Mouse (Mus musculus) erythroblast, adult 5-6 weeks (primary cell): ENCODE results near the gene Aagab. TPM values are rescaled to one million over a fixed set of nuclear protein-coding genes. Genes with fewer than 3 reads are reported as not detected.

Source experiments
- ATAC-seq: replicated peaks from 2 replicates; pipeline ENCODE4 v1.8.0; 2016; ENCODE audit warnings: moderate number of reproducible peaks, mild to moderate bottlenecking, moderate TSS enrichment, inconsistent platforms; ENCODE audit not compliant: poor library complexity, low FRiP score, severe bottlenecking
- total RNA-seq, 2 experiments: library from RNA; stranded (forward) in 1 of 2; stranded (reverse) in 1 of 2; fragments of 150-400 nt in 1 of 2; fragments of 200-764, 138-1000 nt in 1 of 2; gene quantifications; 2 replicates each; pipeline versions ENCODE4 v1.2.3 to v1.2.4; 2015 to 2017; ENCODE audit warnings: low replicate concordance in 2 of 2

Aagab gene
- total RNA-seq, 2 experiments from 2014 or later = 9.9 to 15.9 TPM

DNA sequence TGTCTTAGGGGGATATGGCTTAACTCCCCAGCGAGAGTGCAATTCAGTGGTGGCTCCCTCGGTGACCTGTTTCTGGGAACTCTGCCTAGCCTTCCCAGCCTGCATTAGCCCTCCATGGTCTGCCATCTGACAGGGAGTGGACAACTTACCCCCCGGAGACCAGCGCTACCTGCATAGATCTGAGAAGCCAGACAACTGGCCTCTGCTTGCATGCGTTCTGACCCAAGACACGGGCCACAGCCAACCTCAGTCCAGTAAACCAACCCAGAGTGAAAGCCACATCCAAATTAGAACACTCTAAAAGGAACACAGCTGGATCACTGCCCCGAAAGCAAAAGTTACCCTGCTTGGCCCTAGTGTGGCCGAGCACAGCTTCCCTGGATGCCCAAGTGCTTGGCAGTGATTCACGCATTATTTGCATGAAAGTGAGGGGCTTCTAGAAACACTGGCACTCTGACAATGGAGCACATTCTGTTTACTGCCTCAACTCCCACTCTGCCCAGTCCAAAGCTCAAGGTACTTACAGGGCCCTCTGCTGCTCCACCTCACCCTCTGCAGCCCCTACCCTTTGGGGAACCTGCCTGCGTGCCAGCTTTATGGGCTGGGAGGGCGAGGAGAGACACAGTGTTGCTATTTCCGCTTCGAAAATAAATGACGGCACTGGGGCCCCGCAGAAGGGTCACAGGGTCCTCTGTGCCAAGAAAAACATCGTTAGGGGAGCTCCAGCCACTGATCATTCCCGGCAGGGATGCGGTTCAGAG, 64.3 kb downstream of the Aagab start:
- ATAC-seq = no peak

DNA sequence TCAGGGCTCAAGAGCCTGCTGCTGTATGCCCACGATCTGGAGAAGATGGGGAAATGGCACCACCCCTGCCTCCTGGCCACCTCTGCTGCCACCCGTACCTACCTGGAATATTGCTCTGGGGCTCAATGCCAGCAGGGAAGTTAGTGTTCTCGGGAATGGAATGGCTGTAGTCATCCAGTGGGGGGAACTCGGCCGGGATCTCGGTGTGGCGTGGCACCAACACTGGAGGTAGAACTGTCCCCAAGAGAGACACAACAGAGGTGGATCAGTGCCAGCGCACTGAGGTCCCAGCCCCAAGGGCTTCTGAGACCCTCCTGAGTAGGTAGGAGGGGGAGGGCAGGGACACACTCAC, 64.9 kb downstream of the Aagab start:
- ATAC-seq = no peak

DNA sequence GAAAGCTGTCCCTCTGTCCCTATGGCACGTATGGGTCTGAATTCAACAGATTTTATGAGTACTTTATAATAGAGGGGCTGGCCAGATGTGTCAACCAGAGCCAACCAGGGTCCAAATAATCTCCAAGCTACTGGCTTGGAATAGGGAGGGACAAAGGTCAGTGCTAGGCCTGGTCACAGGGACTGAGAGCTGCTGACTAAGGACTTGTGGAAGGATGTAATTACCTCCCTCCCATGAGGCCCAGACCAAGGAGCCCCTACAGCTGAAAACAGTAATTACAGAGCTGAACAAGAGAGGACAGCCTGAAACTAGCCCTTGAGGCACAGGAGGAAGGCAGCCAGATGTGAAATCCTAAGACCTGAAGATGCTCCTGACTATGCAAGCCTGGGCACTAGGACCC, 66.2 kb downstream of the Aagab start:
- ATAC-seq = no peak

DNA sequence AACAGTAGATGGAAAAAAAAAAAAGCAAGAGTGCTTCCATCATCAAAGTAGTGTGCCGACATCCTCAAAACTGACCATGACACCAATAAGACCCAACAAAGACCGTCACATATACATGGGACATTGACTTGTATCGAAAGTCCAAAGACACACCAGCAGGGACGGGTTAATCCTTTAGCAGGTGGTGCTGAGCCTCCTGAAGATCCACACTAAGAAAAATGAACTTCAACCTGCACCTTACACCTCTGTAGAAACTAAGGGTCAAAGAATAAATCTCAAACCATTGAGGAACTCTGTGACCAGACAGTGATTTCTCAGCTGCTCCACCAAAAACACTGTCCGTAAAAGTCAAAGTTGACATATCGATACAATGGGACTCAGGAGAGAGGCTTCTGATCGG, 67.4 kb downstream of the Aagab start:
- no peak for ATAC-seq

DNA sequence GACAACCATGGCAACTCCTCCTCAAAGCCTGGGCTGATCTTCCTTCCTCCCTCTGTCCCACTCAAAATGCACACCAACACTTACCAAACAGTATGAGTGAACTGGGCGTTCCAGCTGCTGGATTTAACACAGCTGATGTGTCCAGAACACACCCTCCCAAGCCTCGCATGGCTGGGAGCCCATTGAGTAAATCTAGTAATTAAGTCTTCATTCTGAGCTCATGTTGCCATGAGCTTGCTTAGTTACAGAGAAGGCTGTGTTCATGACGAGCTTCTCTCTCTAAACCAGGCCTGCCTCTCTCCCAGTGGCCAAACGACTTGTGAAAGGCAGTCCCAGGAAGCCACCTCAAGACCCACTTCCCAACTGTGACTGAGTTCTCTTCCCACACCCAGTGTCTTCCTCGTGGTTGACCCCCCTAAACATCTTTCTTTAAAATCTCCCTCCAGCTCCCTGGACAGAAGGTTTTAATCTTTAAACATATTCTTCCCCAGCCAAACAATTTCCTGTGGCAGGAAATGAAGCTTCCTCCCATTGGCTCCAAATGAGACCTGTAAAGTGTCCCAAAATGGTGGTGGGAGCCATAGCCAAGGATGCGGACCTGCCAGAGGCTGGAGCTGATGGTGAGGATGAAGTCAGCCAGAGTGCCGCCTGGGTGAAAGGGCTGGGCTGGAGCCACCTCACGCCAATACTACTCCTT, 70.5 kb downstream of the Aagab start:
- ATAC-seq = no peak

DNA sequence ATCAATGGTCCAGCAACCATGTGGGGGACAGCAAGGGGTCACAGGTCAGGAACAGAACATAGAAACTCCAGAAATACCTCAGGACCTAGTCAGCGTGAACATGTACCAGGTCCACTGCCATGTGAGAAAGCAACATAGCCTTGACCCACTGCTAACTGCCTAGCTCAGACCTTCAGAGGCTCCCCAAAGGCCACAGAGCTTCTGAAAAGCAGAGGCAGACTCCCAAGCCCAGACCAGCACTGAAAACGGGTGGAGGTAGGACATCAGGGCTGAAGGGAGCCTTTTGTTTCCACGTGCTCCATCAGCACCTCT, 71.0 kb downstream of the Aagab start:
- no peak for ATAC-seq

DNA sequence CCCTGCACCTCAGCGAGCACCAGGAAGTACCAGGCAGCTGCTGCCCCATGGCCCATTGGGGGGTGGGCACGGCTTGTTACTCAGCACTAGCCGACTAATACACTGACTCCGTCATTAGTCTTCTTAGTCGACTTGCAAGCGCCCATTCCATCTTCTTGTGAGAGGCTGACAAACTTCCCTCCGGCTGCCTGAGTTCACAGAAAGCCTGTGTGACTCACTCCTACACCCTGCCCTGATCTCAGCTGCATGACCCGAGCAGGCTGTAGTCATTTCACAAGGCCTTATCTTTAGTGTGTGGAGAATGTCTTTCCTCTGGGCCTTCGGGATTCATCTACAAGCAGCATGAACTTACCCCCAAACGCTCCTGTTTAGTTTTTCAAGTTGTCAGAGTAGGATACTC, 72.2 kb downstream of the Aagab start:
- no peak for ATAC-seq

DNA sequence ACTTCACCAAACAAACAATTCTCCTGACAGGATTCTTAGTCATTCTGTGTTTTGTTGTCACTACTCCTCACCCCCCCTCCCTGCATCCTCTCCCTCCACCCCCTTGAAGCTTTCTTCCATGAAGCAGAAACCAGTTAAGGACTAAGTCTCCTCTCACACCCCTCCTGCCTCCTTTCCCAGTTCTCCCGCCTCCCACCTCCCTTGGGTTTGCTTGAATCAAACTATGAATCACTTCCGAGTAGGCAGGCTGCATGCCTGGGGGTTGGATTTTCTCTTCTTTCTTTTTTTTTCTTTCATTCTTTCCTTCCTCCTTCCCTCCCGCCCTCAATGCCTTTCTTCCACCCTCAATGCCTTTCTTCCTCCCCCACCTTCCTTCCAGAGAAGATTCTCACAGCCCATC, 75.2 kb downstream of the Aagab start:
- no peak for ATAC-seq

DNA sequence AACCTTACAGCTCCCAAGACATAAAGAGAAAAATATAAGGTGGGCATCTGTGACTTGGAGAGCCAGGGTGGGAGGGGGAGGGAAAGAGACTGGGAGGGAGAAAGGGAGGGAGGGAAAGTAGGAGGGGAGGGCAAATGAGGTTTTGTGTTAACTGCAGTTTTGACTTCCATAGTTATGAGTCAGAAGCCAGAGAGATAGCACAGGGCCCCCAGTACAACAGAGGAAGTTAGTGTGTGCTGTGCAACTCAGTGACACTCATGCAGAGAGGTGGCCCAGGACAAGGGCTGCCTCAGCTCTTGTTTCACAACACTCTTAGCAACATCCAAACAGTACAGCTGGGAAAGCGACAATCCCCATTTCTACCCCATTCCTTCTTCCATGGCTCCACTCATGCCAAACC, 75.6 kb downstream of the Aagab start:
- no peak for ATAC-seq

DNA sequence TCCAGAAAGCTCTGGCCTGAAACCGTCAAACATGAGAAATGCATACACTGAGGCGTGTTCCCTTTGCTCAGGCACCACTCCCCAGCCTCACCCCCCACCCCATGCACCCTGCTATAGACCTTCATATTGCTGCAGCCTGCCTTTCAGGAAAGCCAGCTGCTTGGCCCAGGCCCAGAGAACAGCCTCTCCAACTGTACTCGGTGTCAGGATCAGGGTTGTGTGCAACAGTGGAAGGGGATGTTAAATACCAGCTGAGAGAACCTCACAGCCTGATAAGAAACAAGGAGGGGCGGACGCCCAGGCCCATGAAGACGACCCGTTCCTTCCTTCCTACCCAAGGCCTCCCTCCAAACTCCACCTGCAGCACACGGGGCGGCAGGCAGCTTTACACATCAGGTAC, 79.8 kb downstream of the Aagab start:
- ATAC-seq = no peak

DNA sequence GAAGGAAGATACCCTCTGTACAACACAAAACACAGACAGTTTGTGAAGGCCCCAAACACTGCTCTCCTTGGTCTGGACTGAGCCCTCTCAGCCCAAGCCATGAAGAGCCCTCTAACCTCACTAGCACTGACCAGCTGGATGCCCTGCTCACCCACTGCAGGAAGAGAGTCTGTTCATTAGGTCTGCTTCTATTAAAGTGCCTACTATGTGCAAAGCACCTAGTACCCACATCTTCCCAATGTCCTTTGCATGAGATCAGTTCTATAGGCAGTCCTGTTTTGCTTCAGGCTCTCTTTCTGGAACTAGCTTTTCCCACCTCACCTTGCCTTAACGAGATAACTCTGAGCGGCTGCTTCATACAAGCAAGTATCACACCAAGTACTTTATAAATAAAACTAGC, 80.5 kb downstream of the Aagab start:
- no peak for ATAC-seq

DNA sequence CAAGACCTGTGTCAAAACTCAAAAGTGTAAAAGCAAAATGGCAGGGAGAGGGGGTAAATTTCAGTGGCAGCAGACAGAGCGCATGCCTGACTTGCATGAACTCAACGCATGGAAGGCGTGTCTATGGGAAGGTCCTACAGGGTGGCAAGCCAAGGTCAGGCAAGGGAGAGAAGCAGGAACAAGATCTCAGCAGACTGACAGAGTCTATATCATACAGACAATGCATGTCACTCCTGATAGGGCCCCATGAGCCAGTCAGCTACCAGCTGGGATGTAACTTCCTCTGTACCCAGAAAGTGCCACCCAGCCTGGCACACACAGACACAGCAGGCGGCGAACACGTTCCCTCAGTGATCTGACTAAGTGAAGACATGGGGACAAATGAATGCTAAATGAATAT, 81.8 kb downstream of the Aagab start:
- ATAC-seq = no peak

DNA sequence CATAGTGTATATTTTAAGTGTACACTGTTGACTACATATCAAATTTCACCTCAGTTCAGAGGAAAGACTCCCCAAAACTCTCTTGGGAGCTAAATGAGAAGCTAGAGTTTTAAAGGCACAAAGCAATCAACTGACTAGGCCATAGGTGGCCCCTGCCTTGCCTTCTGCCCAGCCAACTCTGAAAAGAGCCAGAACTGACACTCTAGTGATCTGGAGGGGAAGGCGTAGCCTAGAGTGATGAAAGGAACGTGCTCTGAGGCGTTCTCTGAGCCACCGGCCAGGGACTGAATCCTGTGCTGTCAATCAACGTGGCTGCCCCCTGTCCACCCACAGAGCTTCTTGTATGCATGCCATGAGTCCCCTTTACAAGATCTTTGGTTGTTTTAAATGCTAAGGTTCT, 82.9 kb downstream of the Aagab start:
- ATAC-seq = no peak

DNA sequence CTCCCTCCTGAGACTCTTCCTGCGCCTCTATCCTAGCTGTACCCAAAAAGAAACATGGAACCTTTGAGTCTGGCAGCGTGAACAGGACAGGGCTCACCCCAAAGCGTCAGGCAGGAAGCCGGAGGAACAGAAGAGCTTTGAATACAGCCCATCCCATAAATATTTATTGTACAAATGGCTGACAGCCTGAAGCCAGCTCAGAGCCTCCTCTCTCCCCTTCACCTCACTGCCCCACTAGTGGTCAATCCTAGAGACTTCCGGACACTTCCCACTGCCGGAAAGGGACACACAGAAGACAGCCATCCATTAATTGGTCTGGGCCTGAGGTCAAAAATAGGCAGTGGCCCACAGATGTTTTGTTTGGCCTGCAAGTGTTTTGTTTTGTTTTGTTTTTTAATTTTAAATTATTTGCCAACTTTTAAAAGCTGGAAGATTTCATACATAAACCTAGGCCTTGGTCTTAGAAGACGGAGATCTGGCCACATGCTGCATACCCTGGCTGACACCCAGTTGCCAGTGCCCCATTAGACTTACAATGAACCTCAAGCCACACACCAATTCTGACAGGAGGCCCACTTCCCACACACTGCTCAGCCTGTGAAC, 85.1 kb downstream of the Aagab start:
- no peak for ATAC-seq

DNA sequence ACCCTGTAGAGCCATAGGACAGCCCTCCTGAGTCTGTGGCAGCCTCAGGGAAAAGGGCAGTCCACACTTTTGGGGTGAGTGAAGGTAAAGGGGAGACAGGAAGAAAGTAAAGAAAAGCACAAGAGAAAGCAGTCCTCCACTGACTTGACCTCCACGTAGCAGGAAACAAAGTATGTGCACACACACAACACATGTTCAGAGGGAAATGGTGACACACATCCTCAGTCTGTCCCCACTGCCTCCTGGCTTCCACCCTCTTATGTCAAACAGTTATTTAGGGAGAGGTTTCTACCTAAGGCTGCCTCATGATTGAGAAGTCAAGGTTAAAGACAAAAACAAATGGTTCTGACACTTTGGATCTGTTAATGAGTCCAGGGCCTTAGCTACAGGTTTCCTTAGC, 88.1 kb downstream of the Aagab start:
- ATAC-seq = no peak

DNA sequence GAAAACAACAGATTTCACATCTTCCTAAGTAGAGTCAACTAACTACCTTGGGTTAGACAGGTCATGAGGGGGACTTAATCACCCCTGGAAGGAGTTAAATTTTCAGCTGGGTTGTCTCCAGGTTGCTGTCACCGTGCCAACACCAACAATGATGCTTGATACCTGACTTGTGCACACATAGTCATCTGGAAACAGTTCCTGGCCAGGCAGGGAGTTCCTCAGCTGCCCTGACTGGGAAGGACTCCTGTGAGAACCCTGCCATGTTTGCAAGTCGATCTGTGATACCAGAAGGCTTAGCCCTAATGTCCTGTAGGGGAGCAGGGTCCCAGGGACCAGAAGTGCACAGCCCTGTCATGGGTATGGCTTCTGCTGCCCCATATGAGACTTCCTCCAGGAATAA, 89.5 kb downstream of the Aagab start:
- no peak for ATAC-seq

Other genes with a start within 250 kb of the Aagab start
- gene Map2k5, start 224.8 kb upstream of the Aagab start, total RNA-seq (2015; ENCODE audit: low replicate concordance) = 3.1 and 8.2 TPM in 2 replicates
- gene Map2k5, start 224.8 kb upstream of the Aagab start, total RNA-seq (2017; ENCODE audit: low replicate concordance) = 4.6 and 6.8 TPM in 2 replicates
- gene 2300009A05Rik, start 203.4 kb upstream of the Aagab start, total RNA-seq (2015; ENCODE audit: low replicate concordance) = 6.1 TPM in 1 of 2 replicates, not detected in the other
- gene 2300009A05Rik, start 203.4 kb upstream of the Aagab start, total RNA-seq (2017; ENCODE audit: low replicate concordance) = 0.43 and 0.70 TPM in 2 replicates
- not detected in 2 replicates for gene Iqch, start 167 bp upstream of the Aagab start, total RNA-seq (2015; ENCODE audit: low replicate concordance)
- 0.28 TPM in 1 of 2 replicates, not detected in the other for gene Iqch, start 167 bp upstream of the Aagab start, total RNA-seq (2017; ENCODE audit: low replicate concordance)
- 3.5 and 14.6 TPM in 2 replicates for gene Smad3, start 155.3 kb downstream of the Aagab start, total RNA-seq (2015; ENCODE audit: low replicate concordance)
- 2.7 and 2.8 TPM in 2 replicates for gene Smad3, start 155.3 kb downstream of the Aagab start, total RNA-seq (2017; ENCODE audit: low replicate concordance)